Mouse (Mus musculus): ENCODE data around the gene Zdhhc21.

- no peak for TF ChIP-seq CTCF (IDR thresholded peaks at IDR 0.05; ENCODE audit: borderline replicate concordance, insufficient read depth, low read length)
- no peak for TF ChIP-seq POLR2A (IDR thresholded peaks at IDR 0.05; ENCODE audit: low read depth, low read length)
Observed at GRCm38 (mm10) chr4:82858431-82859010, 1.2 kb downstream of the Zdhhc21 start.

Measured in embryonic fibroblast, embryonic 13.5 days (primary cell).